Mouse (Mus musculus): Measurements from ENCODE around the gene Gm20826.
"Not testable (repeated sequence)": the region's sequence is repeated elsewhere in the genome, so short reads cannot be mapped to it uniquely, and the experiment has no call there.

Gm20826 gene

DNA sequence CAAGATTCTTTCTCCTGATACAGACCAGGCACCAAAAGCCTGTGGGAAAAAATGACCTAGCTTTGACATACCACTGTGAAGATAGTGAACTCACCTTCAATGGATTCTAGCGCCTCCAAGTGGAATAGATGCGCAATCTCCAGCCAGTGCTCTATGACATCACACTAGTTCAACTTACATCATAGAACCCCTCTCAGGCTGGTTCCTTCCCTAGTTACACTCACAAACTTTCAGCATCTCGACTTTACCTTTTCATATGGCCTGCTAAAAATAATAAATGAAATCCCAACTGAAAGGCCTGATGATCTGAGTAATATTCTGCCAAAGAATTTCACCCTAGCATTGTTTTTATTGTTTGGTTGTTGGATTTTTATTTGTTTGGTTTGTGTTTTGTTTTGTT is at the start of gene Gm20826:
TSS of gene Gm20826 (minus strand) at position 101 of the 400 bp plus-strand sequence.
- not testable (repeated sequence) for DNase-seq
